ENCODE assay signal across 8 mouse cellular contexts in the genomic region with DNA sequence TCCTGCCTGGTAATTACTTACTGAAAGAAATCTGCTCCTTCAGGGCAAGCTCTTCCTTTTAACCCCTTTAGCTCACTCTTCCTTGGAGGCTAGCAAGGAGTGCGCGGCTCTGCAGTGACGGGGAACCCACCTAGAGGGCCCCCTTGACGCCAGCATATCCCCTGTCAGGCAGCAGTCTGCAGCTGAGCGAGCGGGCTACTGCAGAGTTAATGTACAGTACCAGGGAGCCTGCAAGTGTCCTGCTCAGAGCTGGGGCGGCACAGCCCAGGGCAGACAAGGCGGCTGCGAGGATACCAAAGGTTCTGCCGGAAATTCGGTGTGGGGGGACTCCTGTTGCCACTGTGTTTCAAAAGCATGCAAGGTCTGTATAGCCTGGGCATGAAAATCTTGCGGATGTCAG.
DNase-seq lines count a peak whose midpoint lies in the region; ATAC-seq and TF ChIP-seq lines count a peak whose summit lies in the region.

No protein-coding gene starts in this region.

- H3K9me3 ChIP-seq in hindbrain, embryonic 16.5 days (ENCODE audit: control insufficient read depth, low read length): no peaks in the 10 kb centered on the region

- under 1% methylated on average over 12 of the region's 12 CpGs for WGBS in hindbrain, embryonic 16.5 days

- peak; percentile 98 for ATAC-seq in hindbrain, embryonic 16.5 days

- H3K4me3 ChIP-seq in gastrocnemius, adult 2 months: peak overlapping the region; percentile 74
- H3K4me3 ChIP-seq in hindbrain, embryonic 16.5 days (ENCODE audit: low read length): peak overlapping the region; percentile 65

- peak overlapping the region; percentile 77 for H3K9ac ChIP-seq in hindbrain, embryonic 16.5 days (ENCODE audit: low read depth, low read length)

- peak overlapping the region; percentile 66 for H3K4me2 ChIP-seq in hindbrain, embryonic 16.5 days (ENCODE audit: low read length)

- intact Hi-C loops in gastrocnemius, adult 2 months (cut with DNase I): loop anchor here (5.0 to 10.0 kb wide), 5 partner anchors 46 to 314 kb away; no protein-coding TSS in a partner anchor

- TF ChIP-seq CTCF in gastrocnemius, adult 2 months (IDR thresholded peaks at IDR 0.05): peak; percentile 37

- peaks cover 9% of the 10 kb centered on the region for H3K4me1 ChIP-seq in hindbrain, embryonic 16.5 days (ENCODE audit: control insufficient read depth, insufficient read depth, low read depth, low read length)

- H3K36me3 ChIP-seq in hindbrain, embryonic 16.5 days (ENCODE audit: control insufficient read depth, insufficient read depth, low read length): no peaks in the 10 kb centered on the region

- peak overlapping the region; percentile 89 for H3K27ac ChIP-seq in gastrocnemius, adult 2 months
- H3K27ac ChIP-seq in hindbrain, embryonic 16.5 days (ENCODE audit: low read depth, low read length): peak overlapping the region; percentile 95

- H3K27me3 ChIP-seq in hindbrain, embryonic 16.5 days (replicated peaks; ENCODE audit: control insufficient read depth, insufficient read depth, low read length): no peaks in the 10 kb centered on the region

- DNase-seq in WW6 (ENCODE audit: low read depth, low spot score): peak; percentile 40
- peak; percentile 72 to 79 for DNase-seq in cerebellum, postnatal 4 days (ENCODE audit: low spot score in 2 of 2)
- peak; percentile 90 for DNase-seq in gastrocnemius, adult 2 months
- peak; percentile 78 to 81 for DNase-seq in left cerebral cortex, adult 18-20 months (ENCODE audit: low spot score in 2 of 2)
- peak; percentile 82 for DNase-seq in lung, postnatal 36 days
- peak; percentile 93 for DNase-seq in retina, postnatal 1 day
- DNase-seq in thymus, postnatal 36 days: peak; percentile 72 to 74

Comparison
In these comparisons a context has a peak if more than half of its experiments do, and no peak if none do; other contexts are left out.
1. Peak in every context shown above with its lines: DNase-seq, ATAC-seq, H3K4me3 ChIP-seq and H3K27ac ChIP-seq.
2. DNase-seq: peak in every context shown above with its lines; median percentile 93 in retina, postnatal 1 day; 90 in gastrocnemius, adult 2 months; 82 in lung, postnatal 36 days; 80 in left cerebral cortex, adult 18-20 months; 76 in cerebellum, postnatal 4 days; 73 in thymus, postnatal 36 days; 40 in WW6.